Mouse (Mus musculus) left cerebral cortex, adult 9 months (tissue): ENCODE data around the gene Ipmk.
"Not testable (repeated sequence)": the region's sequence is repeated elsewhere in the genome, so short reads cannot be mapped to it uniquely, and the experiment has no call there.

Experiments used
- DNase-seq, 2 experiments: peaks; one replicate each; pipeline ENCODE4 v3.0.0; 2022; ENCODE audit warnings: low spot score in 2 of 2

The Ipmk gene

GRCm38 (mm10) chr10:71422047-71423037 is 74.8 kb downstream of the Ipmk start:
- DNase-seq: peak in 1 of 2 experiments; percentile 70

- DNase-seq: no peak
Measured at GRCm38 (mm10) chr10:71426740-71427139, 79.2 kb downstream of the Ipmk start.

GRCm38 (mm10) chr10:71427381-71427780 is 79.8 kb downstream of the Ipmk start:
- DNase-seq: no peak

- DNase-seq: no peak
Measured at GRCm38 (mm10) chr10:71428246-71428864, 80.8 kb downstream of the Ipmk start.

GRCm38 (mm10) chr10:71430661-71431060 is 83.1 kb downstream of the Ipmk start:
- no peak for DNase-seq

DNA sequence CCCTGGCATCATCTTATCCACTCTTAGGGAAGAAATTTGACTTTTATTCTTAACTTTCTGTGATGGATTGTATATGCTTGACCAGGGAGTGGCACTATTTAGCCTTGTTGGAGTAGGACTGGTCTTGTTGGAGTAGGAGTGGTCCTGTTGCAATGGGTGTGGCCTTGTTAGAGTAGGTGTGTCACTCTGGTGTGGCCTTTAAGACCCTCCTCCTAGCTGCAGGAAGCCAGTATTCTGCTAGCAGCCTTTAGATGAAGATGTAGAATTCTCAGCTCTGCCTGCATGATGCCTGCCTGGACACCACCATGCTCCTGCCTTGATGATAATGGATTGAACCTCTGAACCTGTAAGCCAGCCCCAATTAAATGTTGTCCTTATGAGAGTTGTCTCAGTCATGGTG is 95.5 kb downstream of the Ipmk start:
- DNase-seq: no peak

- no peak for DNase-seq
Measured at GRCm38 (mm10) chr10:71447661-71448060, 100.1 kb downstream of the Ipmk start.

DNA sequence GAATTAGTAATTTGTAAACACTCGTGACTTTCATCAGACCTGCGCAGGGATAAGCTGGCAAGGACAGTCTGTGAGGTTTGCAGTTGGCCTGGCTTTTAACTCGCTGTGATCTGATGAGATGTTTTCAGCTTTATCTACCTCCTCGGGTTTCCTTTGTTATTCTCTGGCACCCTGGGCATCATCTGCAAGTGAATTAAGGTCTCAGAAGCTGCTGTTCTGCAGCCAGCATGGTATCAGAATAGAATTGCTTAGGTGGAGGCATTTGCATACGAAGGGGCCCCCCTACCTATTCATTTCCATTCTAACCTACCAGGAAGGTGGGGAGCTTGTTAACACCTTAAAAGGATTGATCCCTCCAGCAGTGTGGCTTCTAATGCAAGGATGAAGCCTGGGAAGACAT is 100.7 kb downstream of the Ipmk start:
- DNase-seq: no peak

DNA sequence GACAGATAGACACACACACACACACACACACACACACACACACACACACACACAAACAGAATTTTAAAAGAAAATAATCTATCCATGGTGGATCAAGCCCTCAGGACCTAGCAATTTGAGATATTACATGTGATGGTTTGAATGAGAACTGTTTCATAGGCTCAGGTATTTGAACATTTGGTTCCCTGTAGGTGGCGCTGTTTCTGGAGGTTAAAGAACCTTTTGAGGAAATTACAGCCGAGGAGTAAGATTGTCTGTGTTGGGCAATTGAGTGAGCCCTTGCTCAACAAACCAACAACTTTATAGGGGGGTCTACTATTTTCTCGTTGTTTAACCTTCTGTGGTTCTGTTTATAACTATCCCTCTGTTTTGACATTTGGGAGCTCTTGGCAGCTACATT is 107.8 kb downstream of the Ipmk start:
- no peak for DNase-seq

- not testable (repeated sequence) for DNase-seq
Measured at GRCm38 (mm10) chr10:71462371-71462770, 114.8 kb downstream of the Ipmk start.

- no peak for DNase-seq
Measured at GRCm38 (mm10) chr10:71464417-71464816, 116.9 kb downstream of the Ipmk start.

- DNase-seq: no peak
Measured at GRCm38 (mm10) chr10:71468315-71468714, 120.8 kb downstream of the Ipmk start.

DNA sequence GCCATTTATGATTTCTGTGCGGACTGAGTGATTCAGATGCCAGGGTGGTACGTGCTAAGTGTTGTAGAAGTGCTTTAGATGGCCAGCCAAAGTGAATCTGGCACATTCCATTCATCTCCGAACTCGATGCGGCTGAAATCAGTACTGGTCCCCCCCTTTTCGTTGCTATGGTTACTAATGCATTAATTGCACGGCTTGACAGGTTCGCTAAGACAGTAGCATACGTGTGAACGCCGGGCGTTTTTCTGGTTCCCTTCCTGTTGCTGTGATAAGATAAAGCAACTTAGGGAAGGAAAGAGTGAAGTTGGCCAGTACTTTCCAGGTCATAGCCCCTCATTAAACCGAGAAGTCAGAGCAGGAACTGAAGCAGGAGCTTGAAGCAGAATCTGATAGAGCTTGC is 122.2 kb downstream of the Ipmk start:
- no peak for DNase-seq

GRCm38 (mm10) chr10:71472033-71472432 is 124.5 kb downstream of the Ipmk start:
- DNase-seq: no peak

DNA sequence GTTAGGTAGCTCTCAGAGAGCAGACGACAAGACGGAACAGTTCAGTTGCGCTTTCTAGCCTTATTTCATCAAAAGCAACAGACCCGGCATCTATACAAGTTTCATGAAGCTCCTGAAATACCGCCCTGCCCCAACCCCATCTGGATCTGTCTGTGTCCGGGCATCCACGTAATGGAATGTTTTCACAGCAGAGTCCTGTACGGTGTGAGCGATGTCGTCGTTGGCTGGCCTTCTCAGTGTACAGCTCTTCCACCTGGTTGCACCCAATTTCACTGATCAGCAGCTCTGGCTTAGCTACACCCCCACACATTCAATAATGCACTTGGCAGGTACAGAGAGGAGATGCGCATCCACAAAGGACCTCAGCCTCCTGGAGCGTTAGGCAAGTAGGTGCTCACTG is 126.0 kb downstream of the Ipmk start:
- DNase-seq: no peak

GRCm38 (mm10) chr10:71476471-71477080 is 129.0 kb downstream of the Ipmk start:
- DNase-seq: no peak

DNA sequence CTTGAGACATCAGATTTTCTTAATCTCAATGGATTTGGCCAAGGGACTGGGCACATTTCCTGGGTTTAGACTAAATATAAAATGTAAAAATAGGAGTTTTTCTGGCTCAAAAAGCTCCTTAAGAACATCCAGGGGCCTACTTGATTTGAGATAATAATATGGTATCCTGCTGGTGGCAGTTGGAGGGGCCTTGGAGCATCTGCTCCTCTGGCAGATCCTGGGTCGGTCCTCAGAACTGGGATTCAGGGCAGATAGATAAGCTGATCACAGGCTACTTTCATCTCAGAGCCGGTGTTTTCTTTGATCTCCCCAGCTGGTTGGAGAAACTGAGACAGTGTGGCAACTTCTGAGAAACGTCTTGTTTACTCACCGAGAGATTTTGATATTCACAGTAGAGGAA is 129.6 kb downstream of the Ipmk start:
- no peak for DNase-seq

- peak in 1 of 2 experiments; percentile 83 for DNase-seq
Measured at GRCm38 (mm10) chr10:71479700-71480325, 132.2 kb downstream of the Ipmk start.
